Mouse (Mus musculus) right cerebral cortex, adult 2 months (tissue): ENCODE measurements at regions not wholly inside any gene's neighbourhood (a gene's known extent, or its start where the extent isn't known, plus 50 kb on each side); places are given as distances from the start of the nearest gene placed in this dataset.
A peak's percentile ranks its signal among the peaks of the same experiment; 100 is the strongest.

Source experiments
- DNase-seq, 2 experiments: peaks; one replicate each; pipeline ENCODE4 v3.0.0; 2021 to 2022; ENCODE audit warnings: low spot score in 2 of 2

DNA sequence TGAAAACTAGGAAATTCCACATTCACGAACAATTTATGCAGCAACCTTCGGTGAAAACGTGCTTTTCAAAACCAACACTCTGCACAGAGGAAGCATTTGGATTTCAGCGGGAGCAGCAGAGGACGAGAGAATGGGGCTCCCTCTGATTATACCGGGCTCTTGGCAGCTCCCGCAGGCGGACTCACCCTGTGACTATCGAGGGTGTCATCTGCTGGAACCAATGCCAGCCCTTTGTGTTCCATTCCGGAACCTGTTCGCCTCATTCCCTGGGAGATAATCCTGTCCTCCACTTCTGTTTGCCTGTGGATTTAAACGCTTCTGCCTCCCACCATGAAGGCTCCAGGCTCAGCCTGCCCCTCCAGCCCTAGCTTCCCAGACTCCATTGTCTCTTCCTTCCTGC, 77.1 kb downstream of the Utp18 start:
- DNase-seq: no peak

DNA sequence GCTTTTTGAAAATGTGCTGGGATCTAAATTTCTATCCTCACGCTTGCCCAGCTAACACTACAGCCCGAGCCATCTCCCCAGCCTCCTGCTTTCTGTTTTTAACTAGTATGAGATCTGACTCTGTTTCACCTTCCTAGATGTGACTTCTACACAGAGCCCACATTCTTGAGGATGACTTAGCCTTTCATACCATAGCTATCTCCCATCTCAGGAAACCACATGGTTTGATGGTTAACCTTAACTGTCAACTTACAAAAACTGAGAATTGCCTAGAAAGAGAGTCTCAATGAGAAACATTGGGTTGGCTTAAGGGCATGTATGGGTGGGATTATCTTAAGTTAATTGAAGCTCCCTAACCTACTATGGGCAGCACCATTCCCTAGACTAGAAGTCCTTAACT, 78.4 kb downstream of the Utp18 start:
- DNase-seq: no peak

DNA sequence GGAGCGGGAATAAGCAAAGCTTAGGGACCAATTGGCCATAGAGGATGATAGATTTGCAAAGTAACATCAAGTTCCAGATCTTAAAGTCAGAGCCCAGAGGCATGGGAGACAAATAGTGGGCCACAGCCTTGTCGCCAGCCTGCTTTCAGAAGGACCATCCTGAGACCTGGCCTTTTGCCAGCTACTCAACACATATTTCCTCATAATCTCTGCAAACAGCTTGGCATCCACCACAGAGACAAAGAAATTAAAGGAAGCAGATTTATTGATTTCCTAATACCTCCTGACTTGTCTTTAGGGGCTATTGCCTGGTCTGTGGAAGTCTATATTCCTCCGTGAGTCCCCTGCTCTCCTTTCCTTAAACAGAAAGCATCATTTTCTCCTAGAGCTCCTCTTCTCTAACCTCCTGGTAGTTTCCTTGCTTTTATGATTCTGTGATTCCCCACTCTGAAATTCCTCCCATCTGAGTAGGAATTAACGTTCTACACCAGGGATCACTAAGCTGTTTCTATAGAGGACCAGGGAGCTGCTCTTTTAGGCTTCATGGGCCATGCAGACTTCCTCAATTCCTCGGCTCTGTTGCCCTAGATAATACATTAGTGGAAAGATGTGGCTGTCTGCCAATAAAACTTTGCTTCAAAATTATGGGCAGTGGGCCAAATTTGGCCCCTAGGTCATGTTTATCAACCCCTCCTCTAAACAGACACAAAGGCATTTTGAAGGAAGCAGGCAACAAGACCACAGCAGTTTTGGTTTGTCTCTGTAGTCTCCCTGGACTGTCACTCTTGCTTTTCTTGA, 114.2 kb downstream of the Utp18 start:
- DNase-seq: no peak

DNA sequence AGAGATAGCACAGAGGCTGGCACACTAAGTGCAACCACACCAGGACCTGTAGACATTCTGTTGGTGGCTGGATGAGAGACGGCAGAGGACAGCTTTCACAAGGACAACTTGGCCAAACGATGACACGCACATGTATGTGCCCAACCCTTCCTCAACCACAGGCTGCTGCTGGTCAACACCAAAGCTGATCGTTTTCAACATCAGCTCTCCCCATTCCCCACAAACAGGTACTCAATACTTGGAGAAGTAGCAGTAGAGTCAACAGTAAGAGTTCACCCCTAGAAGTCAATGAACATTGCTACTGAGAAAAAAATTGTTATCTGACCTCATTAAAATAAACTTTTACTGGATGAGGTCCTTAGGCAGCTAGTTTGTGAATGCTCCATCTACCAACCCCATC, 119.6 kb downstream of the Utp18 start:
- DNase-seq: no peak

DNA sequence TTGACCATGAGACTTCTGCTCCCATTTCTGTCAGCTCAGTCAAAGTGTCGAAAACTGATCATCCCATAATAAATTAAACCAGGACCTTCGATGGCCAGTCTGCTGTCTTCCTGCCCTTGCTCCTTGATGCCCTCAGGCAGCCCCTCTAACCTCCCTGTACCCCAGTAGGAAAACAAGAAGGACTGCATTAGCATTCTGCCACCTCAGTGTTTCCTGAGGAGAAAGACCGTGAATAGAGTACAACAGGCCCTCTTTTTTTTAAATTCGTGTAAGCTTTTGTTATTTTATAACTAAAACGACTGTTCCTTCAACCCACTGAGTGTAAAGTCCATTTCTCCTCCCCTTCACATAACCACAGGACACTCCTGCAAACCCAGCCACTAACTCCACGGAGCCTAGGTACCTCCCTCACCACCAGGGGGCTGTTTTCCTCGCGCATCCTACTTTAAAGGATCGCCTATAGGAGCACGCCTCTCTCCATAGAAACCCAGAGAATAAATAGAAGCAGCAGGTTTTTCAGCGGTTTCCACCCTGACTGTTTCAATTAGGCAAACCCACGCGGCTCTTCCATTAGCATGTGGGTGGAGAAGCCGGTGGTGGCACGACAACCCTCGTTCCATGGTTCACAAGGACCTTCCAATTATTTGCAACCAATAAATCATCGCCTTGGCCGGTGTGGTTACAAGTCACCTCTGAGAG, 122.6 kb downstream of the Utp18 start:
- DNase-seq: peak; percentile 75 to 78

DNA sequence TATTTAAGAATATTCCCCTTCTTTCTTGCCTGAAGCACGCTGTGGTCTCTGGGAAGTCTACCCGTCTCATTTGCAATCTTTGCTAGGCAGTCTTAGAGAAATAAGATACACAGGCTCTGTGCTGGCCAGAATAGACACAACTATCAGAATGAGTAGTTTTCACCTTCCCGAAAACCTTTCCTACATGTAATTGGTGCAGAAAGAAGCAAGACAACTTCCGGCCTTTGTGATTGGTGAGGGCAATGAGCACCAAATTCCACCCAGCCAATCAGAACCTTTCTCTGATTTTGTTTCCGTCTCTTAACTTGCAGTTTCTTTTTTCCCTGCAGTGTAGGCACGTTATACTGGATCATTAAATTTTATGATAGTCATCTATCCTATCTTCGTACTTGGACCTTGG, 127.7 kb downstream of the Utp18 start:
- DNase-seq: no peak

DNA sequence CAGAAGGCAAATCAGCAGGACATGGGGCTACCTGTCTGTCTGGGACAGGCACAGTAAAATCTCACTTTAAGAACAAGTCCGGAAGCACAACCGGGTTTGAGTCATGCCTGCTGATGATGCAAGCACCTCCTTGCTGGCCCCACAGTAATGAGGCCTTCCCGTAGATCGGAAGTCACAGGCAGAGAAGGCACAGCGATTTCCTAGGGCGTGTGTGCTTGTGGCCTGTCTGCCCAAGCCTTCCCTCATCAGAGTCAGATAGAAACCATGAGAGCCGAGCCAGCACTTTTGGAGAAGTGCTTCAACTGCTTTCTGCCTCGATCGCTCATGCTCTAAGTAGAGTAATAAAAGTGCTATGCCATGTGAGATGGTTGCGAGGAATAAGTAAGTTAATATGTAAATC, 148.9 kb downstream of the Utp18 start:
- DNase-seq: no peak

DNA sequence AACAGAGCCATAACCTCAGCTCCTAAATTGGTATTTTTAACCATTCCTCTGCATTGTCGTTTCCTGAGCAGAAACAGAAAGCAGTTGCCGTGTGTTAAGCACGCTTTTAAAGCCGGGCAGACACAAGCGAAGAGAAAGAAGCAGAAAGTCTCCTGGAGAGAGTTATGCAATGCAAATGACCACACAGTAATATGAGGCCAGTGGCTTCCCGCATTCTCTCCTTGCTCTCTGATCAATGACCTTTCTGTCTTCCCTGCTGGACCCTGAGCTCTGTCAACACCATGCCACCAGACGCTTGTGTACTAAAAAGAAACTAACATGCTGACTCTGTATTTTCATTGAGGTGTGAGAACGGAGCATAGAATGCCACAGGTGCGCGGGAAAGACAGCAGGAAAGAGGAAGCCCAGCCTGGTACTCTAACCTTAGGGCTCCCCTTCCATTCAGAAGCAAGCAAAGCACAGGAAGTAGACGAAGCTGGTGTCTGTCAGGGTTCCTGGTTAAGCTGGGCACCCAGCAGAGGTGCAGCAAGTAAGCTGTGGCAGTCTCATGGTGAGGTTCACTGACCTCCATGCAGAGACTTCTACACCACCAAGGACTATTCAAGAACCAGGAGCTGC, 151.9 kb downstream of the Utp18 start:
- DNase-seq: no peak

DNA sequence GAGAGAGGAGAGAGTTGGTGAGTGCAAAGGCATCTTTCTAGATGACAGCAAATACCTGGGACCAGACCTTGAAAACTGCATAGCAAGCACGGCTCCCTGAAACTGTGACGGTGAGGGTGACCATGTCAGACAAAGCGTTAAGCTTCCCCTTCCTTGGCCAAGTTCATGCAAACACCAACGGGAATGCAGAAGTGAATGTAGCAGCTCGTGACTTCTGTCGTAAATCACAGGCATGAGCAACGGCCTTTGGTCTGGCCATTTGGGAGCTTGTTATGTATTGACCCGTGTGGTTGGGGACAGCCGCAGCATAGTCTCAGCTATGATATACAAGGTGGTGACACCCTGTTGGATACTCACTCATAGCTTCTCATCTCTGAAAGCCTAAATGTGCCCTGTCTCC, 156.4 kb downstream of the Utp18 start:
- no peak for DNase-seq

DNA sequence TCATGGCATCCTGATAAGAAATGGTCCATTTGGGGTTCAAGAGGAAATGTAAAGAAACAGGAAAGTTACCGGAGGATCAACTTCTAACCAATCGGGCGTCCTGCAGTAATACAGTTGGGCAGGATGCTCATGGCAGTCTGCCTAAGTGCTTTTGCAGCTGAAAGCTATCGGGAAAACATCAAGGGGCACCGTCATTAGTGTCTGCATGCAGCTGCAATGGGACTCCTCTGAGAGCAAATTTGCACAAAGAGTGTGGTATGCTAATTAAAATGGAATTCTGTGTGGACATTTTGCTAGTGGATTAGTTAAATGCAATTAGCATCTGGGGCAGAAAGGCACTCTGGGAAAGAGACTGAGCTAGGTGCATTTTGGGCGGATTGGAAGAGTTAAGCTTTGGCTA, 160.3 kb downstream of the Utp18 start:
- DNase-seq: no peak

DNA sequence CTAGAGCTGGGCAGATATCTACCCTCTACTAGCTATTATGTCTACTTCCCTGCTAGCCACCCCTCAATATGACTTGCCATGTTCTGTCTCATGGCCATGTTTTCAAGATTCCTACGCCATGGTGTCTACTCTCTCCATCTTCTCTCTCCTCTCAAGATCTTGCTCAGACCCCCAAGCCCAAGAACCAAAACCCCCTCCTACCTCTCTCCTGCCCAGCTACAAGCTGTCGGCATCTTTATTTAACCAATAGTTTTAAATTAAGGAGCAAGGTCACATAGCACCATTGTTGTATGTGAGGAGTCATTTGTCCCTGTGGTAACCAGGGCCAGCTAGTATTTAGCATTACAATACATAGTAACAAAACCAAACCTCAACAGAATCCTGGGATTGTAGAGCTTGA, 166.4 kb downstream of the Utp18 start:
- no peak for DNase-seq

DNA sequence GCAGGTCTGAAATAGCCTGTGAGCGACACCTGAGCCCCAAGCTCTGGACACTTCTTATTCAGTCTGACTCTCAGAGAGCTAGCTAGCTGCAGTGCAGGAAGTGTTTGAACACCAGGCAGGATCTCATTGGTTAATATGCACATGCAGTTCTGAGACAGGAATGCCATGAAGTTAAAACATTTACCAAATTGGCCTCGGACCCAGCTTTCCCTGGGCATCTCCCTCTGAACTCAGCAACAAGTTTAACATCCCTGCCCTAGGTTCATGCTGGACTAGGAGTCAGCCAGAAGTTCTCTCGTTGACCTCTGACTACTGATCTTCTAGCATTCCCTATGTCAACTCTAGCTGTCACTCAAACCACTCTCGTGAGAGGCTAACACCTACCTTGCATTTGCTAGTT, 175.9 kb downstream of the Utp18 start:
- no peak for DNase-seq

DNA sequence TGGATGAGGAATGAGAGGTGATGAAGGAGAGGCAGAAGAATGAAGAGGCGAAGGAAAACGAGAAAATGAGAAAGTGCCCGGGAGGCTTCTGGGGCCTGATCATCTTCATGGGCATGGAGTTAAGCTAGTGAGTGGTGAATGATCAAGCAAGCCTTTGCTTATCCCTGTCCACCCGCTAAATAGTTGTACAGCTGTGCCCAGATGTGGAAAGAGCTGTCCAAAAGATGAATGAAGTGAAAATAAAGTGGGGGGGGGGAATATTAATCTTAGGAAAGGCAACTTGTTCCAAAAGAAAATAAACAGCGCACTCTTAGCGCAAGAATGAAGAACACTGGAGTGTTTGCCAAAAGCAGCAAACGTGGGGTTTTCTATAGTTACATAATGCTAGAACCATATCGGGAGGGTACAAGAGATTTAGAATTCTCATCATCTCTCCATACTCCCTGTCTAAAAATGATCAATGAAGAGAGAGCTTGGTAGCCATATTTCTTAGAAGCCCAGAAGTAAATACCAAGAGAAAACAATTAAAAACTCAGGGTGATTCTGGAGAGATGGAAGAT, 188.5 kb downstream of the Utp18 start:
- no peak for DNase-seq

DNA sequence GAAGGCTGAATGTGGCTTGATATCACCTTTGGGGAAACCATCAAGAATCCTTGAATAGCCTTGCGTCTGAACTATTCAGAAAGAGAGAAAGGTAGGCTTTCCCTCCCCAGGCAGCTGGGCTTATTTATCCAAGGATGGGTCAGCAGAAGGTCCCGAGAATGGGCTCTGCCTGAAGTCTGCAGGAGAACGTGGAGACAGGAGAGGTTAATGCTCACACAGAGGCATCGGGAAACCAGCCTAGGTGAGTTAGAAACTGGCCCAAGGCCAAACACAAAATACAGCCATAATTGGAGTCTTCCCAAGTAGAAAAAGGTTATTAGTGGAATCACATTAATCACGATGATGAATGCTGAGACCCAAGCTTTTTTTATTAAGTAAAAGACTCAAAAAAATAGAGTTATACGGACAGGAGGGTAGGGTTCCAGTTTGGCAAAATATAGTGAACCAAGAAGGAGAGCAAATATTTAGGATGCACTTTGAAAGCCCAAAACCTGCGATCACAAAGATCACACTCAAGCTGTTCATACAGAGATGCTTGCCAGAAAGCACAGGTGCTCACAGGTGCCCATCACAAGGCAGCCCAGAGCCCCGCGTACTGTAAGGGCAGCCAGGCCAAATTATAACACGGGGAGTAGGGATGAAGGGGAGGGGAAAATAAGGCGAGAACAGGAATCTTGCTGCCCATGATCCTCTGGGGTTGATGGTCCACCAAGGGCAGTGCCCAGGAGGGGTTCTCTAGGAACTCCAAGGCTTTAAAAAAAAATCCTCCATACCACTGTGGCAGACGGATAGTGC, 189.3 kb downstream of the Utp18 start:
- no peak for DNase-seq

DNA sequence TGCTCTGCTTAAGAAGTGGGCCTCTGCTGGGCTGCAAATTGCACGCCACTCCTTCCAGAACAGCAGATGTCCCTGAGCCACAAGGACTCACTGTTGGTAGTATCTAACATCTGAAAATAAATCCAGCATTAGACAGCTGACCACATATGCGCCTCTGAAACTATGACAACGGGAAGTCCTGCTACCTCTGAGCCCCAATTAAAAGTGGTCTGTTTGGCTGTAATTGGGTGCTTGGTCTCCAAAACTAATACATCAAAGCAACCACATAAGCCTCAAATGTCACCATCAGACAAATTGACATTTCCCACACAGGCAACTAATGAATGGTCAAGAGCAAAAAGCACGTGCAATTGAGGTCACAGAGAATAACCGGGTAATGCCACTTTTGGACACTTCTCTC, 201.9 kb downstream of the Utp18 start:
- DNase-seq: no peak

DNA sequence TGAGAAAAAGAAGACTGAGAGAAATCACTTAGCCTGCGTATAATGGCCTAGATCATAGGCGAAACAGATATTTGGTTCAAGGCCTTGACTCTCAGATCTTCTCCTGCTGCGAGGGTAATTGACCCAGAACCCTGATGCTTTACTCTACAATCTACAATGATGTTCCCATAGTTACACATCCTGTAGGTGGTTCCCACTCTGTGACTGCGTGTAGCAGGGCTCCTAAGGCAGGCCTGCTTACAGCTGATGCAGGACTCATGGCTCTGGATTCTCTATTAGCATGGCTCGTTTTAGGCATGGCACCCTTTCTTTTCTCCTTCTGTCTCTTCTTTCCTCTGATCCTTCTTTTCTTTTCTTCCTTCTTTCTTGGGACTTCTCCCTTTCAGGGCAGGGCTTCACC, 209.3 kb downstream of the Utp18 start:
- no peak for DNase-seq

DNA sequence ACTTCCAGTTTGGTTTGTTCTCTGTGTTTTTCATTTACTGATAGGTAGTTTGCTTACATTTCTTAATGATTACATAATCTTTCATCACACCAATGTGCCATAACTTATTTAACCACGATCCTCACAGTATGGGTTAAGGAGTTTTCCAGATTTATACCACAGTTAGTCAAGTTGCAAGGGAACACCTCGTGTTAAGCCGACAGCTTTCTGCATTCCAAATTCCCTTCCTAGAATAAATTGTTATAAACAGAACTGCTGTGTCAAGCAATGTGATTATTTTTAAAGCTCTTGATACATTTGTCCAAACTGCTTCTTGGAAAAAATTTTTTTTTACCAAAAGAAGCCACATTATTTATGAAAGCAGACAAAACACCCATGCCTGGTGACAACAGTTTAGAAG, 213.5 kb downstream of the Utp18 start:
- no peak for DNase-seq

DNA sequence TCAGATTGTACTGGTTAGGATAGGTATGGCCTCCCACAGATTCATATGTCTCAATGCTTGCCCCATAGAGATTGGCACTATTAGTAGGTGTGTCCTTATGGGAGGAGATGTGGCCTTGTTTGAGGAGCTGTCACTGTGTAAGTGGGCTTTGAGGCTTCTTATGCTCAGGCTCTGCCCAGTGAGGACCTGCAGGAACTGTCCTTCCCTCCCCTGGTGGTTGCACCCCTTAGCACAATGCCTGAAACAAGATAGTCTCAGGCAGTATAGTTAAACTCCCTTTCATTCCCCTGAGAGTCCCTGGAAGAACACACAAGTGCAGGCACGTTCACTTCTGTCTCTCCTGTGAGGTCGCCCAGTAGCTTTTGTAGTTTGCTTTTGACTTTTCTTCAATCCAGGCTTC, 223.9 kb downstream of the Utp18 start:
- no peak for DNase-seq

DNA sequence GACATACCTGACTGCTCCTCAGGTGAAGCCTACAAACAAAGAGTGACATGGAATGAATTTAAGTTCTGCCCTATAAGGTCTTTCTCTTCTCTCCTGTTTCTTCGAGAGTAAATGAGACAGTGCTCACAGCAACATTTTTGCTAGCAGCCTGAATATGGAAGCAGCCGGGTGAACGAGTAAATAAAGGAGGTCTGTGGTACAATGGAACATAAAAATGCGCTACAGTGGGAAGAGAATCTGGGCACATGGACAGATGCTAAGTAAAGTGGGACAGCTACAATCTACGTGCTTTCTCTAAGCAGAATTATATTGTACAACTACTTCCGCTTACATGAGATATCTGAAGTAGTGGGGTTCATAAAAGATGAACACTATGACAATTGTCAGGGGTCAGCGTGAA, 225.2 kb downstream of the Utp18 start:
- no peak for DNase-seq

DNA sequence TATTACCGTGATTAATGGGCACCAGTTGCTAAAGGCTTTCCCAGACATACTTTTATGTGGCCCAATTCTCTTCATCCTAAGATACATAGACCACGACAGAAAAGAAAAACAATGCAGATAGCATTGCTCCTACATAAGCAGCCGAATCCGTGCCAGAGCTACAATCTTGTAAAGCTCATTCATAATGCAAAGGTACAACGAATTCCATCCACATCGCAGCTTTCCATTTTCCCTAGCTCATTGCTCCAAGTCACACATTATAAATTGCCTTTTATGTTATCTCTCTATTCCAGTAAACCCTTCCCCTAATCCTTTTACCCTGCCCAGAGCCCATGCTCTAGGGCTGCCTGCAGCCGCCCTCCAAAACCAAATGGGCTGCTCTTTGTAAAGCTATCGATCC, 226.8 kb downstream of the Utp18 start:
- DNase-seq: no peak

DNA sequence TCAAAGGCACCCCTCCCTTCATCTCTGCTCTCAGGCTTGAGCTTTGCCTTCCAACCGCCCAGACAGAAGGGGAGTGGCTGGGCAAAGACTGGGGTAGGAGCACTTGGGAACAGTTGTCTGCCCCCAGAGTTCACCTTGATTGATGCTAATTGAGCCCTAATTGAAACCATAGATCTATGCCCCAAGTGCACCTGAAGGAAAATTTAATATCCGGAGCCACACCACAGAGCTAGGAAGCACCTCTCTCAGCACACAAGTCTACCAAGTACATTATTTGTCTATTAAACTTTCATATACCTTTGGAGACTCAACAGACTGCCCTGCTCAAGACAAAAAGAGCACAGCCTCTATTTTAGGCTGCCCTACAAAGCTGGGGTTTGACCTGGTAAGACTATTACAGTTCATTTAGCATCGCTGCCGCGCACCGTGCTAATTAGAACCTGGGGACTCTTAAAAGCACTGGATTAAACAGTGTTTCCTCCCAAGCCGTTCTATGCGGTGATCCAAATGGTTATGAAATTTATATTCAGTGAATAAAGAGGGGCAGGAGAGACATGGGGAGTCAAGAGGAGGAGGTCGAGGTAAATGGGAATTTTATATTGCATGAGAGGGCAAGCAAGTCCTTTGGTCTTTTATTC, 229.8 kb downstream of the Utp18 start:
- DNase-seq: no peak

DNA sequence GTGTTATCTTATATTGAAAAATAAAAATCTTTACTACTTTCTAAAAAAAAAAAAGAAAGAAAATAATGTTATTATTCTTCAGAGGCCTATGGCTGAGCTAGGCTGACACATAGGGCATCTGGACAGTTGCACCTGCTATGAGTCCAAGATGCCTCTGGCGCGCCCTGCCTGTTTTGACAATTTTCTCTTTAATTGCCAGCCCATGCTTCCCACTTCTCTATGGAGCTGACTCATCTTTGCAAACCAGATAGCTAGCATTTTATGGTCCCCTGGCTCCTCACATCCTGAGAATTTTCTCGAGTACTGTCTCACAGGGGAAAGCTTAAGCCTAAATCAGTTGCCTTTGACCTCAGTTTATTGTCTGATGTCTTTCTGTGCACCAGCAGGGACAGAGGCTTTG, 232.2 kb downstream of the Utp18 start:
- peak; percentile 24 to 31 for DNase-seq
